Mouse (Mus musculus): ENCODE measurements at regions not wholly inside any gene's neighbourhood (a gene's known extent, or its start where the extent isn't known, plus 50 kb on each side); places are given as distances from the start of the nearest gene placed in this dataset.
A peak's percentile ranks its signal among the peaks of the same experiment; 100 is the strongest.

- peak in 1 of 2 experiments; percentile 13 for DNase-seq (ENCODE audit: low spot score in 2 of 2)
These were observed 1235.8 kb downstream of the Pcdh19 start for GRCm38 (mm10) chrX:132452986-132453385.
